Mouse (Mus musculus): ENCODE measurements around the gene Specc1l. TPM values are rescaled to one million over a fixed set of nuclear protein-coding genes. Genes with fewer than 3 reads are reported as not detected.
"Not testable (repeated sequence)": the region's sequence is repeated elsewhere in the genome, so short reads cannot be mapped to it uniquely, and the experiment has no call there.

Specc1l gene
- polyA plus RNA-seq, 1 experiment from 2014 or later, result 27.5 TPM

DNA sequence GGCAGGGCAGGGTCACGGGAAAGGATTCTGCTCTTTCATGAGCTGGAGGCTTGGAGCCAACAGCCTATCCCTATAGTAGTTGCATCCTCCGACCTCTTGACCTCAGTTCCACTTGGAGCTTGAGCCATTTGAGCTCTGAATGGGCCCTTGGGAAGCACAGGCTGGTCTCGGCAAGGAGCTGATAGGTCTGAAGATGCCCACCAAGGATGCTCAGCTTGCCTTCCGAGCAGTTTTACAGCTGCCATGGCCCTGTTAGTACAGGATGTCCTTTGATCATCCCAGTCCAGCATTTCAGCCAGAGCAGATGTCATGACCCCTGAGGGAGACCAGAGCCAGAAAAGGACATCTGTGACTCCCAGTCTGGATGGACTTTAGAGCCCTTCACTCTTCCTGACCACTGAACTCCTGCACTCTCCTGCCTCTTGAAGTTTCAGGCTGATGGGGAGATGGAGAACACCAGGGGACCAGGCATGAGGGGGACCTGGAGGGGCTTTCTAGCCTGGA lies 116.4 kb downstream of the Specc1l start:
- Histone ChIP-seq H3K36me3 (0 out of 2 replicates have a peak, but pooled peaks cover 2% of the 10 kb centered on the region), H3K9me3 (no peaks in the 10 kb centered on the region), H3K4me1 (peaks cover 25% of the 10 kb centered on the region), H3K27ac (no peak overlapping the region), H3K27me3 (ENCODE audit: insufficient read depth, poor library complexity, severe bottlenecking) (0 out of 2 replicates have a peak, but pooled peaks cover 4% of the 10 kb centered on the region), H3K4me3 (no peak overlapping the region)
- WGBS, result 67% methylated on average over 4 of the region's 4 CpGs
- no peak for DNase-seq (ENCODE audit: low spot score)

DNA sequence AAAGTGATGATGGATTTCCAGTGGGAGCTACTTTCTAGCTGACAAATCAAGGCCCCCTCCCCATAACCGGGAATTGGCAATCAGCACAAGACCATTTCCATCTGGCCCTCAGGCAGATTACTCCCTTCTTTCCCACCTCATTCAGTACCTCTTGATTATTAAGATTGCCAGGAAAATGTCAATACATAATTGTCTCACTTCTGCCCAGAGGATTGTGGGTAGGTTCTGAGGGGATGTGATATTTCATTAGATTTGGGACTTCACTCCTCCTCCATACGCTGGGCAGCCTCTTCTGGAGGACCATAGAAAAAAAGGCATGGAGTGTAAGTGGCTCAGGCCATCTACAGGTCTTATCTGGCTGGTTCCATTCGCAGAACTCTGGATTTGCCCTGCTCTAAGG lies 120.4 kb downstream of the Specc1l start:
- no peak for DNase-seq (ENCODE audit: low spot score)

DNA sequence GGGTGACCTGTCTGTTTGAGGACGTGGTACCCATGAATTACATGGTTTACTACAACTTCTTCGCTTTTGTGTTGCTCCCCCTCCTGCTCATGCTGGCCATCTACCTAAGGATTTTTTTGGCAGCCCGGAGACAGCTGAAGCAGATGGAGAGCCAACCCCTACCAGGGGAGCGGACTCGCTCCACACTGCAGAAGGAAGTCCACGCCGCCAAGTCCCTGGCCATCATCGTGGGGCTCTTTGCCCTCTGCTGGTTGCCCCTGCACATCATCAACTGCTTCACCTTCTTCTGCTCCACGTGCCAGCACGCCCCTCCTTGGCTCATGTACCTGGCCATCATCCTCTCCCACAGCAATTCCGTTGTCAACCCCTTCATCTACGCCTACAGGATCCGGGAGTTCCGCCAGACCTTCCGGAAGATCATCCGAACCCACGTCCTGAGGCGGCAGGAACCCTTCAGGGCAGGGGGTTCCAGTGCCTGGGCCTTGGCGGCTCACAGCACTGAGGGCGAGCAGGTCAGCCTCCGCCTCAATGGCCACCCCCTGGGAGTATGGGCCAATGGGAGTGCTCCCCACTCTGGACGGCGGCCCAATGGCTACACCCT lies 121.4 kb downstream of the Specc1l start:
- Histone ChIP-seq H3K4me1 (peaks cover 10% of the 10 kb centered on the region; the same call in 1 of the 2 replicates), H3K9me3 (no peaks in the 10 kb centered on the region), H3K36me3 (peaks cover 10% of the 10 kb centered on the region; the same call in 1 of the 2 replicates), H3K4me3 (no peak overlapping the region), H3K27ac (no peak overlapping the region), H3K27me3 (ENCODE audit: insufficient read depth, poor library complexity, severe bottlenecking) (no peaks in the 10 kb centered on the region)
- 90% methylated on average over 23 of the region's 23 CpGs for WGBS
- DNase-seq (ENCODE audit: low spot score), result no peak

More for the DNA sequence above, 120.4 kb downstream of the Specc1l start:
- Histone ChIP-seq H3K36me3 (peaks cover 10% of the 10 kb centered on the region; the same call in 1 of the 2 replicates), H3K4me3 (no peak overlapping the region), H3K4me1 (peaks cover 11% of the 10 kb centered on the region; the same call in 1 of the 2 replicates), H3K9me3 (no peaks in the 10 kb centered on the region), H3K27ac (no peak overlapping the region), H3K27me3 (ENCODE audit: insufficient read depth, poor library complexity, severe bottlenecking) (no peaks in the 10 kb centered on the region)
- 76% methylated on average over 3 of the region's 3 CpGs for WGBS

DNA sequence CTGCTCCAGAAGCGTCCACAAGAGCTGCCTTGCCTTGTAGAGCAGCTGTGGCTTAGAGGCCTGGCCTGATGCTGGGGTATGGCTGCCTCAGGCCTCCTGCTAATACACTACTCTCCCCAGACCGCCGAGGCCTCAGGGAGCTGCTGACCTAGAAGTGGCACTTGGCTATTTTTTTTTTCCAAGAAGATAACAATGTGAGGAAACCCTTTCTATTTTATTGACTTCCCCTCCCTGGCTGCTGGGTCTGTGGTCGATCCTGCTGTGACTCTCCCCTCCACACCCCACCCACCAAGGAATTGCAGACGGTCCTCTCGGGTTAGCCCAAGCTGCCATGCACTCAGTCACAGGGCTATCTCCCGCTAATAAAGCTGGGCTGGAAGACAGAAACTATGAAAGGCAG lies 122.3 kb downstream of the Specc1l start:
- Histone ChIP-seq H3K27me3 (ENCODE audit: insufficient read depth, poor library complexity, severe bottlenecking) (no peaks in the 10 kb centered on the region), H3K4me1 (peaks cover 10% of the 10 kb centered on the region; the same call in 1 of the 2 replicates), H3K9me3 (no peaks in the 10 kb centered on the region), H3K4me3 (no peak overlapping the region), H3K27ac (no peak overlapping the region), H3K36me3 (peaks cover 10% of the 10 kb centered on the region; the same call in 1 of the 2 replicates)
- DNase-seq (ENCODE audit: low spot score), result no peak
- WGBS, result 54% methylated on average over 7 of the region's 7 CpGs

DNA sequence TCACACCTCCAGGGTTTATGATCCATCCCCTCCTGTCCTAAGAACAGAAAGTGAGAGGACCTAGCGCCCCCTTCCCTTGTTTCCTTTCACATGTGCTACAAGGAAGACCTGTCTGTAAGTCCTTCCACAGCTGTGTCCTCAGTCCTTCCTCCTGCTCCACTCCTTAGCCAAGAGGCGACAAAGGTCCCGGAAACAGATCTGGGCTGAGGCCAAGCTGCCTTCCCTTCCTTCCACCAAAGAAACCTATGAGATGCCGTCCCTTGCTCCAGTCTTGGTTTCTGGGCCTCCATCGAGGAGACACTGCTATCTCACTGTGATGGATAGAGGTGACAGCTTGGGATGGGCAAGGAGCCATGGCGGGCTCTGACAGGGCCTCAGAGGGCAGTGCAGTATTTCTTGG lies 123.2 kb downstream of the Specc1l start:
- H3K9me3 ChIP-seq, result no peaks in the 10 kb centered on the region
- no peak overlapping the region for H3K4me3 ChIP-seq
- no peak overlapping the region for H3K27ac ChIP-seq
- no peak for DNase-seq (ENCODE audit: low spot score)
- peaks cover 10% of the 10 kb centered on the region; the same call in 1 of the 2 replicates for H3K4me1 ChIP-seq
- 84% methylated on average over 6 of the region's 6 CpGs for WGBS
- peaks cover 10% of the 10 kb centered on the region; the same call in 1 of the 2 replicates for H3K36me3 ChIP-seq
- no peaks in the 10 kb centered on the region for H3K27me3 ChIP-seq (ENCODE audit: insufficient read depth, poor library complexity, severe bottlenecking)

DNA sequence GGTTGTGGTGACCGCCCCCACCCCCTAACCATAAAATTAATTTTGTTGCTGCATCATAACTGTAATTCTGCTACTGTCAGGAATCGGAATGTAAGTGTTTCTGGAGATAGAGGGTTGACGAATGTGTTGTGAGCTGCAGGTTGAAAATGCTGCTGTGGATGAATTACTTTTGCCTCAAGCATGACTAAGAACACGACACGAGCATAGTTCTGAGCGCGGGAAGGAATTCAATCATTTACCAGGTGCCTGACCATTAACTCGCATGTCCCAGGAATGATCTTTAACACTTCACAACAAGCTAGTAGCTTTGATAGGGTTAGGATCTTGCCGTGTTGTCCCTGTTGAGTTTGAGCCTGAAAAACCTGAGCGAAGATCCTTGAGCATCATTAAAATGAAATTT lies 125.4 kb downstream of the Specc1l start:
- no peak for DNase-seq (ENCODE audit: low spot score)
- Histone ChIP-seq H3K4me1 (peaks cover 10% of the 10 kb centered on the region; the same call in 1 of the 2 replicates), H3K27me3 (ENCODE audit: insufficient read depth, poor library complexity, severe bottlenecking) (no peaks in the 10 kb centered on the region), H3K4me3 (no peak overlapping the region), H3K27ac (no peak overlapping the region), H3K36me3 (peaks cover 10% of the 10 kb centered on the region; the same call in 1 of the 2 replicates), H3K9me3 (no peaks in the 10 kb centered on the region)
- 84% methylated on average over 10 of the region's 10 CpGs for WGBS

DNA sequence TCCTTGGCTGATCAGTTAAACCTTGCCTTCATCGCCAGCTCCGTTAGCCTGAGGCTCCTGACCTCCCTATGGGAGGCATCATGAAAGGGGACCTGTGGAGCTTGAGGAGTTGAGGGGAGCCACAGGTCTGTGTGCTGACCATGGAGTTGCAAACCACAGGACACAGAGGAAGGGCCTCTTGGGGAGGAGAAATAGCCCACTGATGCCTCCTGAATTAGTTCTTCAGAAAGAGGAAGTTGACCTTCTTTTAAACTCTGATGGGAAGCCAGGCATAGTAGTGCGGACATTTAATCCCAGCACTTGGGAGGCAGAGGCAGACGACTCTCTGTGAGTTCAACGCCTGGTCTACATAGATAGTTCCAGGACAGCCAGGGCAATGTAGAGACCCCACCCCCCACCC lies 127.0 kb downstream of the Specc1l start:
- 83% methylated on average over 5 of the region's 5 CpGs for WGBS
- Histone ChIP-seq H3K27me3 (ENCODE audit: insufficient read depth, poor library complexity, severe bottlenecking) (no peaks in the 10 kb centered on the region), H3K27ac (no peak overlapping the region), H3K9me3 (no peaks in the 10 kb centered on the region), H3K4me3 (no peak overlapping the region), H3K36me3 (peaks cover 4% of the 10 kb centered on the region; the same call in 1 of the 2 replicates), H3K4me1 (peaks cover 5% of the 10 kb centered on the region; the same call in 1 of the 2 replicates)
- DNase-seq (ENCODE audit: low spot score), result no peak

DNA sequence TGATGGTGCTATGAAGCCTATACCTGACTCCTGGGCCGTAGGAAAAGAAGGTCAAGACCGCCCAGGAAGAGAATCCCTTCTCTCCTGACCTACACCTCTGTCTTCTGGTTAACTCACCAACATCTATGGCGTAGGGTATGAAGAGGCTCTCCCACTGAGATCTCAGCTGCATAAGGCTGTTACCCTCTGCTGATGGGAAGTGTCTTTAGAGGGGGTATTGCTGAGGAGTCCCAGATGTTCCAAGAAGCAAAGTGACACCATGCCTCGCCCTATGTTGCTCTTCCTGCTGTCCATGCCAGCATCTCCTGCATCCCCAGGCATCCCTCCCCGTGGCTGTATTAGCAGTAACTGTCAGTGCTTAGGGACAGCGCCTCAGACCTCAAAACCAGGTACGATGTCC lies 127.5 kb downstream of the Specc1l start:
- DNase-seq (ENCODE audit: low spot score), result no peak
- no peak overlapping the region for H3K4me3 ChIP-seq
- no peaks in the 10 kb centered on the region for H3K4me1 ChIP-seq
- no peaks in the 10 kb centered on the region for H3K9me3 ChIP-seq
- 75% methylated on average over 7 of the region's 7 CpGs for WGBS
- H3K27ac ChIP-seq, result no peak overlapping the region
- H3K36me3 ChIP-seq, result peaks cover 4% of the 10 kb centered on the region; the same call in 1 of the 2 replicates
- H3K27me3 ChIP-seq (ENCODE audit: insufficient read depth, poor library complexity, severe bottlenecking), result no peaks in the 10 kb centered on the region

DNA sequence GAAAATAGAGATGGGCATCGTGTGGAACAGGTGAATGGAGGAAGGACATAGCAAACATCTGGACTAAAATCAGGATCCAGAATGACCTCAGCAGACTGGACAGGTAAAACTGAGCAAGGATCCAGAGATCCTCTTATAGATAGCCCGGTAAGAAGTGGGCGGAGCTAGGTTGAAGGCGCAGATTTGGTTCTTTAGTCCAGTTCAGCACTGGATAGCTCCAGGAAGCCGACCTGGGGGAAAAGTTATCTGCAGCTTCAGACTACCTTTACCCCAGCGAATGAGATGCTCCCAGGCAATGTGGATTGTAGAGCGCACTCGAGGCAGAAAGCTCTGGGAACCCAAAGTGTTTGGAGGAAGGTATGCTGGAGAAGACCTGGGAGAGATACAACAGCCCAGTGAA lies 130.1 kb downstream of the Specc1l start:
- Histone ChIP-seq H3K27me3 (ENCODE audit: insufficient read depth, poor library complexity, severe bottlenecking) (no peaks in the 10 kb centered on the region), H3K36me3 (no peaks in the 10 kb centered on the region), H3K4me3 (no peak overlapping the region), H3K27ac (no peak overlapping the region), H3K4me1 (0 out of 2 replicates have a peak, but pooled peaks cover 5% of the 10 kb centered on the region), H3K9me3 (peaks cover 4% of the 10 kb centered on the region; the same call in 1 of the 2 replicates)
- WGBS, result 30% methylated on average over 8 of the region's 8 CpGs
- DNase-seq (ENCODE audit: low spot score), result no peak

DNA sequence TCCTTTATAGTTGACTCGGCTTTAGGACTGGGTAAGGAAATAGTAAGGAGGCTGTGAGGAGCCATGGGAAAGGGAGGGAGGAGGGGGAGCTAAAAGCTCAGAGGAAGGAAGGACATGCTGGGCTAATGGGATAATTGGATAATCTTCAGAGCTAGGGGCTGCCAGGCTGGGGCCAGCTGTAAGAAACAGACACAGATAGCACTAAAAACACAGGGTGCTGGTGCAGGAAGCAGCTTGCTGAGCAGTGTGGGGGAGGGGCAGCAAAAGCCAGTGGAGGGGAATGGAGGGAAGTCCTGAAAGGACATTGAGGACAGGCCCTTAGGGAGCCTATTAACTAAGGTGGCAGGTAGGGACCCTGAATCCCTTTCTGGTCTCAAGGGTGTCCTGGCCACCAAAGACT lies 132.7 kb downstream of the Specc1l start:
- not testable (repeated sequence) for H3K27ac ChIP-seq; H3K36me3 ChIP-seq; H3K4me3 ChIP-seq; H3K4me1 ChIP-seq; H3K27me3 ChIP-seq (ENCODE audit: insufficient read depth, poor library complexity, severe bottlenecking); H3K9me3 ChIP-seq
- DNase-seq (ENCODE audit: low spot score), result peak; percentile 68
- 35% methylated on average over 1 of the region's 1 CpGs for WGBS

DNA sequence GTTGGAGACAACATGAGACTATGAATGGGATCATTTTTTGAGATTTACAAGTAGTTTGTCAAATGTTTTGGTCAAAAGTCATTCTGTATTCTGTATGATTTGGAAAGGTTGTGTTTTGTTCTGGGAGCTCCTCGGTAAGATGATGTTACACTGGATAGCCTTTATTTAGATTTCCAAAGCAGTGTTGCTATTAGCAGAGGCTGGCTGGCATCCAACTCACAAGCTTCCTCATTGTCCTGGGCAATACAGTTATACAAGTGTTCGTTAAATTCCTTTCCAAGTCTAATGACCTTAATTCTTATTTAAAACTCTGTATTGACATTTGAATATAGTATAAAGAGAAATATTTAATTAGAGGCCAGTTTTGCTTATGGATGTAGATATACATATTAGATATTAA lies 133.4 kb downstream of the Specc1l start:
- WGBS, result 70% methylated on average over 2 of the region's 2 CpGs

DNA sequence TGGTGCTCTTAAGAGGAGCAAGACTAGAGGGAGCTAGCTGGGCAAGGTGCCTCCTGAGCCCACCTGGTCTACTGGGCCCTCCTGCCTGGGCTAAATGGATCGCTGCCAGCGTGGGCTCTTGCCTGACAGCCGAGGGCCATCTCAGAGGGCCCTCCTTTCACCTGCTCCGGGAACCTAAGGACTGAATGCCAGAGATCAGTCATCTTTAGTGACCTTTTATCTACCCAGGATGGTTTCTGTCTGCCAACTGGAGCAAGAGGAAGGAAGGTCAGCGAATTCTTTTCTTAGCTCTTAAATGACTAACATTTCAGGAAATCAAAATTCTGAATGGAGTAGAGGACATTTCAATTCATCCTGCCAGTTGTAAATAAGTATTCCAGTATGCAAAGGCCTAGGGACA lies 138.7 kb downstream of the Specc1l start:
- Histone ChIP-seq H3K27me3 (ENCODE audit: insufficient read depth, poor library complexity, severe bottlenecking) (no peaks in the 10 kb centered on the region), H3K36me3 (no peaks in the 10 kb centered on the region), H3K4me3 (no peak overlapping the region), H3K9me3 (peaks cover 4% of the 10 kb centered on the region; the same call in 1 of the 2 replicates), H3K27ac (no peak overlapping the region), H3K4me1 (peaks cover 13% of the 10 kb centered on the region)
- no peak for DNase-seq (ENCODE audit: low spot score)
- 78% methylated on average over 5 of the region's 5 CpGs for WGBS

More for the DNA sequence above, 133.4 kb downstream of the Specc1l start:
- Histone ChIP-seq H3K9me3 (peaks cover 4% of the 10 kb centered on the region; the same call in 1 of the 2 replicates), H3K36me3 (no peaks in the 10 kb centered on the region), H3K4me3 (no peak overlapping the region), H3K27ac (no peak overlapping the region), H3K27me3 (ENCODE audit: insufficient read depth, poor library complexity, severe bottlenecking) (no peaks in the 10 kb centered on the region), H3K4me1 (0 out of 2 replicates have a peak, but pooled peaks cover 5% of the 10 kb centered on the region)
- DNase-seq (ENCODE audit: low spot score), result peak; percentile 39

DNA sequence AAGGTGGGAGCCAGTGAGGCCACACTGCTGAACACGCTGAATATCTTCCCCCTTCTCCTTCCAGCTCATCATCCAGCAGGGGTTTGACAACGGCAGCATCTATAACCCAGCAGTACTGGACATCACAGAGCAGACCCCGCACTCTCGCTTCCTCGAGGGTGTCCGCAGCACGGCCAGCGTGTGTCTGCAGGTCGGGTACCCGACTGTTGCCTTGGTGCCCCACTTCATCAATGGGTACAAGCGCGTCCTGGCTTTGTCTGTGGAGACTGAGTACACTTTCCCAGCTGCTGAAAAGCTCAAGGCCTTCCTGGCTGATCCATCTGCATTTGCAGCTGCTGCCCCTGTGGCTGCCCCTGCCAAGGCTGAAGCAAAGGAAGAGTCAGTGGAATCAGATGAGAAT lies 140.7 kb downstream of the Specc1l start:
- Histone ChIP-seq H3K9me3 (no peaks in the 10 kb centered on the region), H3K4me3 (no peak overlapping the region), H3K27ac (no peak overlapping the region), H3K27me3 (ENCODE audit: insufficient read depth, poor library complexity, severe bottlenecking) (no peaks in the 10 kb centered on the region), H3K36me3 (no peaks in the 10 kb centered on the region), H3K4me1 (peaks cover 17% of the 10 kb centered on the region)
- peak; percentile 71 for DNase-seq (ENCODE audit: low spot score)
- 92% methylated on average over 12 of the region's 12 CpGs for WGBS
